Mouse (Mus musculus): ENCODE data around the gene Gm9857. TPM values are rescaled to one million over a fixed set of nuclear protein-coding genes. Genes with fewer than 3 reads are reported as not detected.

The Gm9857 gene
- polyA plus RNA-seq, 1 experiment from 2014 or later: not detected

DNA sequence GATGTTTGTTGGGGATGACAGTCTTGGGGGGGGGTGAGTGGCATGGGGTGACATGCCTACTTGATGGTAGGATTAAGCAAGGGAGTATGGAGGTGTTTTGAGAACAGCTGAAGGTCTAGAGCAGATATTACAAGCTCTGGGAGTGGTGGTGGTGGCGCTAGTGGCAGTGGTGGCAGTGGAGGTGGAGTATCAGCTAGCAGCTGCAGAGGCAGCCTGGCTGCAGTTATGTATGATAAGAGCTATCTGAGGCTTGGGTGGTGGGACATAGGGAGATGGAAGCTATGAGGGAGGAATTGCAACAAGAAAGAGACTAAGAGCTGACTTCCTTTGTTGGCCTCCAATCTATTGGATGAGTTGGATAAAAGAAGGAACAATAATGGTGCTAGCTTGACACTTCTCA, 18.4 kb downstream of the Gm9857 start:
- WGBS: 68% methylated on average over 1 of the region's 1 CpGs
- no peaks in the 10 kb centered on the region for H3K36me3 ChIP-seq (ENCODE audit: control insufficient read depth, insufficient read depth, low read length)
- H3K27ac ChIP-seq (replicated peaks in 1 of 2; ENCODE audit: control insufficient read depth in 1 of 2, insufficient read depth in 1 of 2, low read depth in 2 of 2, low read length in 2 of 2): no peak overlapping the region
- no peak overlapping the region for H3K4me3 ChIP-seq (ENCODE audit: control insufficient read depth in 1 of 2, insufficient read depth in 1 of 2, low read depth in 1 of 2, low read length in 2 of 2)
- H3K9me3 ChIP-seq (ENCODE audit: control insufficient read depth, low read length): no peaks in the 10 kb centered on the region
- no peaks in the 10 kb centered on the region for H3K4me1 ChIP-seq (ENCODE audit: control insufficient read depth in 2 of 2, insufficient read depth in 2 of 2, low read length in 2 of 2)
- H3K27me3 ChIP-seq (ENCODE audit: control insufficient read depth, insufficient read depth, low read length): no peaks in the 10 kb centered on the region
- no peak overlapping the region for H3K9ac ChIP-seq (ENCODE audit: low read length)
- ATAC-seq (ENCODE audit: insufficient number of reproducible peaks, insufficient read depth, low FRiP score, low read depth): no peak
- no peak overlapping the region for H3K4me2 ChIP-seq (ENCODE audit: low read length)

DNA sequence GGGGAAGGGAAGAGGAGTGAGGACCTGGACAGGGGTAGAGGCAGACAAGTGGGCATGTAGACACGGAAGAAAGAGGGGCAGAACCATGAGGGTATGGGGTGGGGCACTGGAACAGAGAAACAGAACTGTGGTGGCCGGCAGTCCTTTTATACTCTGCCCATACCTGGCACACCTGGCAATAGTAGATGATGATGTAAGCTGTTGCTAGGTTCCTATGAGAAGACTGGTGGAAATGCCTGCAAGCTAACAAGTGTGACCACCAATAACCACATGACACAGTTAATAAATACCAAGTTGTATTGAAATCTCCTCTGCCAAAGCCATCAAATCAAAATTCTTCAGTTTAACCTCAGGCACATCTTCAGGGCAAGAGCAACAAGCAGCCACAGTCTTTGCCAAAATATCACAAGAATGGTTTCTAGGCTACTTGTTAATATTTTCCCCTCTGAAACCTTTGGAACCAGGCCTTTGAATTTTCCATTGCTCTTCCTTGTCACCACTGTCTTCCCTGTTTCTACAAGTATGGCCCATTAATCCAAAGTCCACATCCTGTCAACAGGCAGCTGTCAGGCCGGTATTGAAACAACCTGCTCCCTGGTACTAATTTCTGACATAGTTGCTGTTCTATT, 19.7 kb downstream of the Gm9857 start:
- ATAC-seq (ENCODE audit: insufficient number of reproducible peaks, insufficient read depth, low FRiP score, low read depth): no peak
- H3K36me3 ChIP-seq (ENCODE audit: control insufficient read depth, insufficient read depth, low read length): no peaks in the 10 kb centered on the region
- H3K4me2 ChIP-seq (ENCODE audit: low read length): no peak overlapping the region
- no peak overlapping the region for H3K9ac ChIP-seq (ENCODE audit: low read length)
- WGBS: 78% methylated on average over 3 of the region's 3 CpGs
- no peaks in the 10 kb centered on the region for H3K9me3 ChIP-seq (ENCODE audit: control insufficient read depth, low read length)
- H3K4me3 ChIP-seq (ENCODE audit: control insufficient read depth in 1 of 2, insufficient read depth in 1 of 2, low read depth in 1 of 2, low read length in 2 of 2): no peak overlapping the region
- no peaks in the 10 kb centered on the region for H3K4me1 ChIP-seq (ENCODE audit: control insufficient read depth in 2 of 2, insufficient read depth in 2 of 2, low read length in 2 of 2)
- H3K27ac ChIP-seq (replicated peaks in 1 of 2; ENCODE audit: control insufficient read depth in 1 of 2, insufficient read depth in 1 of 2, low read depth in 2 of 2, low read length in 2 of 2): no peak overlapping the region
- no peaks in the 10 kb centered on the region for H3K27me3 ChIP-seq (ENCODE audit: control insufficient read depth, insufficient read depth, low read length)

DNA sequence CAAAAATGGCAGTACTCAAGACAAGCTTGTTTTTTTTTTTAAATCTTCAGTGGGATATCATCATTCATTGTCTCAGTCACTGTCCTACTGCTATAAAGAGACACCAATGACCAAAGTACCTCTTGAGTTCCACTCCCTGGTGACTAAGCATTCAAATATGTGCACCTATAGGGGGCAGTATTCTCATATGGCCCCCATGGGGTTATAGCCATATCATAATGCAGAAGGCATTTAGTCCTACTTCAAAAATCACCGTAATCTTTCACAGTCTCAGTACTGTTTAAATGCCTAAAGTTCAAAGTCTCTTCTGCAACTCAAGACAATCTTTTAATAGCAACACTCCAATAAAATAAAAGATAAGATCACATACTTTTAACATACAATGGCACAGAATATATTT, 21.4 kb downstream of the Gm9857 start:
- no peak for ATAC-seq (ENCODE audit: insufficient number of reproducible peaks, insufficient read depth, low FRiP score, low read depth)
- 93% methylated on average over 1 of the region's 1 CpGs for WGBS
- Histone ChIP-seq H3K9ac (ENCODE audit: low read length) (no peak overlapping the region), H3K4me2 (ENCODE audit: low read length) (no peak overlapping the region), H3K4me1 (ENCODE audit: control insufficient read depth in 2 of 2, insufficient read depth in 2 of 2, low read length in 2 of 2) (no peaks in the 10 kb centered on the region), H3K36me3 (ENCODE audit: control insufficient read depth, insufficient read depth, low read length) (no peaks in the 10 kb centered on the region), H3K27me3 (ENCODE audit: control insufficient read depth, insufficient read depth, low read length) (no peaks in the 10 kb centered on the region), H3K9me3 (ENCODE audit: control insufficient read depth, low read length) (no peaks in the 10 kb centered on the region), H3K4me3 (ENCODE audit: control insufficient read depth in 1 of 2, insufficient read depth in 1 of 2, low read depth in 1 of 2, low read length in 2 of 2) (no peak overlapping the region), H3K27ac (replicated peaks in 1 of 2; ENCODE audit: control insufficient read depth in 1 of 2, insufficient read depth in 1 of 2, low read depth in 2 of 2, low read length in 2 of 2) (no peak overlapping the region)

DNA sequence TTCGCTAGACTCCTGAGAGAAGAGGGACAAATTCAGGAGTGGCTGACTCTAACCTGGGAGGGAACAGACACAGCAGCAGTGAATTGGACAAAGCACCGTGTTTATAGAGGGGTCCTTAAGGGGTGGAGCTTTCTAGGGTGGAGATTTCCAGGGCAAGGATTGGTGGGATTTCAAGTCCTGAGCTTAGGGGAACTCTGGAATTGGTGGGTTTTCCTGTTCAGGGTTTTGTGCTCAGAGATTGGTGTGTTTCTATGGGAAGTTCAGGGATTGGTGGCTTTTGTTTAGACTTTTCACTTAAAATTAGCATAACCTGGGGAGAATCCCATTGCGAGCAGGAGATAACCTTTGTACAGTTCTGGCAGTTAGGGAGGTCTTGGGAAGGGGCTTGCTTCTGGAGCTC, 22.3 kb downstream of the Gm9857 start:
- Histone ChIP-seq H3K4me1 (ENCODE audit: control insufficient read depth in 2 of 2, insufficient read depth in 2 of 2, low read length in 2 of 2) (no peaks in the 10 kb centered on the region), H3K4me2 (ENCODE audit: low read length) (no peak overlapping the region), H3K9me3 (ENCODE audit: control insufficient read depth, low read length) (no peaks in the 10 kb centered on the region), H3K36me3 (ENCODE audit: control insufficient read depth, insufficient read depth, low read length) (no peaks in the 10 kb centered on the region), H3K4me3 (ENCODE audit: control insufficient read depth in 1 of 2, insufficient read depth in 1 of 2, low read depth in 1 of 2, low read length in 2 of 2) (no peak overlapping the region), H3K27me3 (ENCODE audit: control insufficient read depth, insufficient read depth, low read length) (no peaks in the 10 kb centered on the region), H3K9ac (ENCODE audit: low read length) (no peak overlapping the region), H3K27ac (replicated peaks in 1 of 2; ENCODE audit: control insufficient read depth in 1 of 2, insufficient read depth in 1 of 2, low read depth in 2 of 2, low read length in 2 of 2) (no peak overlapping the region)
- no peak for ATAC-seq (ENCODE audit: insufficient number of reproducible peaks, insufficient read depth, low FRiP score, low read depth)
- 55% methylated on average over 3 of the region's 3 CpGs for WGBS

DNA sequence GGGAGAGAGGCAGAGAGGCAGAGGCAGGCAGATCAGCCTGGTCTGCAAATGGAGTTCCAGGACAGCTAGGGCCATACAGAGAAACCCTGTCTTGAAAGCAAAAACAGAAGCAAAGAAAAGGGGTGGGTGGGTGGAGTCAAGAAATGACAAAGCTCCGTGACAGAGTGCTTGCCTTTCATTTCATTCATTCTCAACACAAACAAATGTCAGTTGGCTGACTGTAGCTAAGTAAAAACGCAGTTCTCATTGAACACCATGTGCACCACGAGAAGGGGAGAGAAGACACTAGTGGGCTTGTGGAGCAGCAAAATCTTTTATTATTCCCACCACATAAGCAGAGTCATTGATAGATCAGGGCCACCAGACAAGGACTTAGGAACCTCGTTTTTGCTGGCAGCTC, 23.4 kb downstream of the Gm9857 start:
- H3K27me3 ChIP-seq (ENCODE audit: control insufficient read depth, insufficient read depth, low read length): no peaks in the 10 kb centered on the region
- no peak overlapping the region for H3K9ac ChIP-seq (ENCODE audit: low read length)
- H3K4me3 ChIP-seq (ENCODE audit: control insufficient read depth in 1 of 2, insufficient read depth in 1 of 2, low read depth in 1 of 2, low read length in 2 of 2): no peak overlapping the region
- H3K9me3 ChIP-seq (ENCODE audit: control insufficient read depth, low read length): no peaks in the 10 kb centered on the region
- H3K36me3 ChIP-seq (ENCODE audit: control insufficient read depth, insufficient read depth, low read length): no peaks in the 10 kb centered on the region
- 55% methylated on average over 4 of the region's 4 CpGs for WGBS
- no peak overlapping the region for H3K4me2 ChIP-seq (ENCODE audit: low read length)
- H3K4me1 ChIP-seq (ENCODE audit: control insufficient read depth in 2 of 2, insufficient read depth in 2 of 2, low read length in 2 of 2): no peaks in the 10 kb centered on the region
- H3K27ac ChIP-seq (replicated peaks in 1 of 2; ENCODE audit: control insufficient read depth in 1 of 2, insufficient read depth in 1 of 2, low read depth in 2 of 2, low read length in 2 of 2): no peak overlapping the region
- no peak for ATAC-seq (ENCODE audit: insufficient number of reproducible peaks, insufficient read depth, low FRiP score, low read depth)

DNA sequence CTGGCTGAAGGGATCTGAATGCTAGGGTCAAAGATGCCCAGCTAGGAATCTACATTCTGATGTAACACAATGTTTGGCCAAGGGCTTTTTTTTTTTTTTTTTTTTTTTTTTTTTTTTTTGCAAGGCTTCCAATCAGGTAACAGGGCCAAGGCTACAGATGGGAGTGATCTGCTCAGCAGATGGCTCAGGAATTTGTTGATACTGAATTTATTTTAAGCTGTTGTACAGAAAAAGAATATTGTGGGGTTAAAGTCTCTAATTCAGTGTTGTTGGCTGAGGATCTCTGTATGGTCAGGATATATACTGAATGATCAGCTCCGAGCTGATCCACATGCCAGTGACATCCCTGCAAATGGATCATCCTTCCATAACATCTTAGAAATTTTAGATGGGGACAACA, 24.2 kb downstream of the Gm9857 start:
- ATAC-seq (ENCODE audit: insufficient number of reproducible peaks, insufficient read depth, low FRiP score, low read depth): no peak
- Histone ChIP-seq H3K36me3 (ENCODE audit: control insufficient read depth, insufficient read depth, low read length) (no peaks in the 10 kb centered on the region), H3K27me3 (ENCODE audit: control insufficient read depth, insufficient read depth, low read length) (no peaks in the 10 kb centered on the region), H3K4me2 (ENCODE audit: low read length) (no peak overlapping the region), H3K4me1 (ENCODE audit: control insufficient read depth in 2 of 2, insufficient read depth in 2 of 2, low read length in 2 of 2) (no peaks in the 10 kb centered on the region), H3K9ac (ENCODE audit: low read length) (no peak overlapping the region), H3K4me3 (ENCODE audit: control insufficient read depth in 1 of 2, insufficient read depth in 1 of 2, low read depth in 1 of 2, low read length in 2 of 2) (no peak overlapping the region), H3K9me3 (ENCODE audit: control insufficient read depth, low read length) (no peaks in the 10 kb centered on the region), H3K27ac (replicated peaks in 1 of 2; ENCODE audit: control insufficient read depth in 1 of 2, insufficient read depth in 1 of 2, low read depth in 2 of 2, low read length in 2 of 2) (no peak overlapping the region)
- WGBS: 76% methylated on average over 1 of the region's 1 CpGs

DNA sequence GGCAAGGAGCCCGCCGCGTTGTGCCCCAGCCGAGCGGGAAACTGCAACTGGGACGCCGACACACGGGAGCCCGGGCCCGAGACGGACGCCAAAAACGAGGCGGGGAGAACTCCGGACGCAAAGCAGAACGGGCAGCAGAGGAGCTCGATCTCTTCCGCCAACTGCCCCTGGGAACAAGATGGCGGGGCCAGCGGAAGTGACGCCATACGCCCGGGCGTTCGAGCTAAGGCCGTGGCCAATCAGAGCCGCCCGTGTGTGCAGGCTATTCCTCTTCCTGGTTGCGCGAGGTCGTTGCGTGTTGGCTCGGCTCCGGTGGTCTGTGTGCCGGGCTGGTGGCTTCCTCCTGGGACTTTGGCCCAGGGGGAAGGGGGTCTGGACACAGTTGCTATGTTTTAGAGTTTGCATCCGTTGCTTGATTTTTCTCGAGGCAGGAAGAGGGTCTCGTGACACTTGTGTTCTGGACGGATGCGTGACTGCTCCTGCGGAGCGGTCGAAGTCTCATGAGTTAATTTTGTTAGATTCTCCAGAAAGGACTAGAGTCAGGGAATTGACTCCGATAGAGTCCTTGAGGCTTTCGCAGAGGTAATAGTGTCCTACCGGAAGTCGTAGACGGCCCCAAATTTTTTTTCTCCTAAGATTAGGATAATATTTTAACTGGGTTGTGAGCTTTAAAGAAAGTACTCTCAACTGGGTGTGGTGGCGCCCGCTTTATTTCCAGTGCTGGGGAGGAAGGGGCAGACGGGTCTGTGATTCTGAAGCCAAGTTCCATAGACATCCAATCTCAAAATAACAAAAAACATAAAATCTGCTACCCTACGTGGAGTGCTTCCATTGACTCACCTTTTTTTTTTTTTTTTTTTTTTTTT, 28.5 kb downstream of the Gm9857 start, which contains the start of gene Prpf38b:
Gene Prpf38b, minus strand, starts transcription at position 180 of the 866 bp plus-strand sequence.
- Histone ChIP-seq H3K4me1 (ENCODE audit: control insufficient read depth in 2 of 2, insufficient read depth in 2 of 2, low read length in 2 of 2) (peaks cover 2 to 8% of the 10 kb centered on the region in 2 experiments; a peak in 3 of 4 replicates), H3K27me3 (ENCODE audit: control insufficient read depth, insufficient read depth, low read length) (no peaks in the 10 kb centered on the region), H3K4me3 (ENCODE audit: control insufficient read depth in 1 of 2, insufficient read depth in 1 of 2, low read depth in 1 of 2, low read length in 2 of 2) (peak within 1 kb of the TSS; percentile 88 to 95), H3K9me3 (ENCODE audit: control insufficient read depth, low read length) (no peaks in the 10 kb centered on the region), H3K9ac (ENCODE audit: low read length) (peak within 1 kb of the TSS; percentile 96), H3K36me3 (ENCODE audit: control insufficient read depth, insufficient read depth, low read length) (peaks cover 18% of the 10 kb centered on the region), H3K27ac (replicated peaks in 1 of 2; ENCODE audit: control insufficient read depth in 1 of 2, insufficient read depth in 1 of 2, low read depth in 2 of 2, low read length in 2 of 2) (peak within 1 kb of the TSS; percentile 98 to 99), H3K4me2 (ENCODE audit: low read length) (peak within 1 kb of the TSS; percentile 96)
- ATAC-seq (ENCODE audit: insufficient number of reproducible peaks, insufficient read depth, low FRiP score, low read depth): peak; percentile 99
- under 1% methylated on average over 49 of the region's 53 CpGs for WGBS

Measured in heart, embryonic 14.5 days (tissue).